Mouse (Mus musculus) testis, adult 2 months (tissue): ENCODE data around the gene Prkcb. TPM values are rescaled to one million over a fixed set of nuclear protein-coding genes. Genes with fewer than 3 reads are reported as not detected.

Experiments
- H3K27ac ChIP-seq: fragments of 200-500 bp; 2 replicates; pipeline ENCODE4 v1.5.1; 2012; ENCODE audit warnings: low read depth, low read length; ENCODE audit not compliant: control insufficient read depth, insufficient read depth
- H3K27me3 ChIP-seq: fragments of 200-500 bp; 2 replicates; pipeline ENCODE4 v1.6.1; 2012; ENCODE audit warnings: mild to moderate bottlenecking, low read length, moderate library complexity; ENCODE audit not compliant: control insufficient read depth, insufficient read depth
- H3K36me3 ChIP-seq: fragments of 200-500 bp; 2 replicates; pipeline ENCODE4 v1.6.1; 2012; ENCODE audit warnings: mild to moderate bottlenecking, low read length; ENCODE audit not compliant: control insufficient read depth, insufficient read depth
- H3K4me1 ChIP-seq: fragments of 200-500 bp; 2 replicates; pipeline ENCODE4 v1.6.1; 2012; ENCODE audit warnings: low read length; ENCODE audit not compliant: control insufficient read depth, insufficient read depth
- H3K4me3 ChIP-seq: fragments of 200-500 bp; 2 replicates; pipeline ENCODE4 v1.5.1; 2012; ENCODE audit warnings: low read depth, mild to moderate bottlenecking, low read length, moderate library complexity, mixed read lengths; ENCODE audit not compliant: control insufficient read depth
- CTCF ChIP-seq: fragments of 200-500 bp; IDR thresholded peaks from 2 replicates; pipeline ENCODE4 v1.5.1; 2012; ENCODE audit warnings: low read depth, mild to moderate bottlenecking, inconsistent platforms, low read length, moderate library complexity; ENCODE audit not compliant: control insufficient read depth, insufficient read depth, insufficient replicate concordance
- POLR2A ChIP-seq: fragments of 200-500 bp; IDR thresholded peaks from 2 replicates; pipeline ENCODE4 v1.6.1; 2012; ENCODE audit warnings: low read depth, mild to moderate bottlenecking, inconsistent platforms, low read length, moderate library complexity; ENCODE audit not compliant: control insufficient read depth
- polyA plus RNA-seq: library from polyadenylated mRNA; depleted of rRNA; stranded (reverse); fragments of >200 nt; gene quantifications from 2 replicates; pipeline ENCODE4 v1.2.3, GENCODE M21; 2012

Gene Prkcb
- polyA plus RNA-seq, 1 experiment: 3.4 TPM

DNA sequence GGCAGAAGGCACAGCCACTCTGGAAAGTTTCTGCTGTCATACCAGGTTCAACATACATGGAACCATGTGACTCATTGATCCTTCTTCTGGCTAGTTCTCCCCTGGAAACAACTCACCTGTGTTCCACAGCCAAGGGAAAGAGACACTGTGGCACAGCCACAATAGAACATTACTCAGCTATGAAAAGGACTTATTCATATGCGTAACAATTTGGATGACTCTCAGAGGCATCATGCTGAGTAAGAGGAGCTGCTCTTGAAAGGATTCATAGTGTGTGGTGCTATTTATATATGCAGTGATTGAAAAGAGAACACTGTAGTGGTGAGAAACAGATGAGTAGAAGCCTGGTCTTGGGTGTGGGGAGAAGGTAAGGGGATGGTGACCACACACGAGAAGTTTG, 217.9 kb downstream of the Prkcb start:
- Histone ChIP-seq H3K27me3 (no peaks in the 10 kb centered on the region), H3K4me1 (no peaks in the 10 kb centered on the region), H3K4me3 (no peak overlapping the region), H3K36me3 (no peaks in the 10 kb centered on the region), H3K27ac (no peak overlapping the region)
- TF ChIP-seq CTCF: no peak
- no peak for TF ChIP-seq POLR2A

DNA sequence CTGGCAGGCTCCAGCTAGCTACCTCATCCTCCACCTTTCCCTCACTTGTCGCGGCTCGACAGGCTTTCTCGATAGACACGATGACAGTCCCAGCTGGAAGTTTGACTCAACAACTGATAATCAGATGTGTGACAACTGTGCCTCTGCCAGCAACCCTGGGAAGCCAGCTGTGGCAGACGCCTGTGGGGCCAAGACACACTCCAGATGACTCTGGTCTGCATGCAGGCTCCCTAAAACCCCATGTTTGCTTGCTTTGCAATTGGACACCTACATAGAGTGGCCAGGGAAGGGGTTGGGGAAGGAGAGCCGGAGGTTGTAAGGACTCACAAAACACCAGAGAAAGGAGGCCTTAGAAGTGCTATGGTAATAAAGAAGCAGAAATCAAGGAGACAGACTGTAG, 221.4 kb downstream of the Prkcb start:
- H3K4me1 ChIP-seq: no peaks in the 10 kb centered on the region
- H3K4me3 ChIP-seq: no peak overlapping the region
- no peak overlapping the region for H3K27ac ChIP-seq
- TF ChIP-seq POLR2A (no peak), CTCF (no peak)
- no peaks in the 10 kb centered on the region for H3K27me3 ChIP-seq
- H3K36me3 ChIP-seq: no peaks in the 10 kb centered on the region

DNA sequence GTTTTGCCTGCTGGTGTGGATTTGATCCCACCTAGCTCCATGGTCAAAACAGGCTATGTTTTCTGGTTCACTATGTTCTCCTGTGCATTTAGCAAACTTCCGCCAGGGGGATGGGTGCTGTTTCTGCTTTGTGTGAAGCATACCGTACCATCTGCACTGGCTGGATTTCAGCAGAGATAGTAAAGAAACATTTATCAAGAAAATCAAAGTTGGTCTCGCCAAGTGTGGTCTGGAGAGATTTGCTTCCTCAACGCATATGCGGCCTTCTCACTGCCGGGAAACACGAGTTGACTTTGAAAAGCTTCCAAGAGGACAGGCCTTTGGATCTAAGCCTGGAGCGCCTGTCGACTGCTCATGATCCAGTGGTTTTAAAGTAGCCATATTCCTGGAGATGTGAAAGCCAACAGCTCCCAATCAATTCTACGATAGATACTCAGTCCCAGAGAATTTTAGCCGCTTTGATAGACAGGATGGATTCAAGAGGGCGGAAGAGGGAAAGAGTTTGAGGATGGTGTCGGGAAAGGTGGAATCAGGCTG, 223.9 kb downstream of the Prkcb start:
- Histone ChIP-seq H3K27me3 (no peaks in the 10 kb centered on the region), H3K4me1 (no peaks in the 10 kb centered on the region), H3K36me3 (no peaks in the 10 kb centered on the region), H3K4me3 (no peak overlapping the region), H3K27ac (no peak overlapping the region)
- TF ChIP-seq POLR2A: no peak
- no peak for TF ChIP-seq CTCF

DNA sequence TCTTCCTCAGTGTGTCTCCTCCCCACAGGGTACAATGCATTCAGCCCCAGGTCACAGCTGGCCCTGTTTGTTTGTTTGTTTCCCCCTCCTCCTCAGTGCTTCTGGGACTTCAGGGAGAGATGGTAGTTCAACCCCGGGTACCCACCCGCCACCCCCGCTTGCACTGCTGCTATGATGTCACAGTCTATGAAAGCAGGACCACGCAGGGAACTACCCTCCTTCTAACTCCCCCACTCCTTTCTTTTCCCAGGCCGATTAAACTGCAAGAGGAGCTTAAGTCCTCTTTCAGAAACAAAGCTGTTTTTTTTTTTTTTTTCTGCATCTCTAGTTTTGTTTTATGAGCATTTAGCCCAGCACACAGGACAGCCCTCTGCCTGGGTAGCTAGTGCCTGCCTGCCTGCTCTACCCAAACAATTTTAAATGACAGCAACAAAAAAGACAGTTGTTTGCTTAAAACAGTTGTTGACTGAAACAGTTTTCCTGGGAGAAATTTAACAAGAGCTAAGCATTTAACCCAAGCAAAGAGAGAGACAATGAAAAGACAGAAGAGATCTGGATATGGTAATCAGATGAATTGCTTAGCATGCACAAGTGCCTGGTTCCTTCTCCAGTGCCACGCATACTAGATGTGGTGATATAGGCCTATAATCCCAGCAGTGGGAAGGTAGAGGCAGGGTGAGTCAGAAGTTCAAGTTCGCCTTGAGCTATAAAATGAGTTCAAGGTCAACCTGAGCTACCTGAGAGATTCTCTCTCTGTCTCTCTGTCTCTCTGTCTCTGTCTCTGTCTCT, 232.5 kb downstream of the Prkcb start:
- TF ChIP-seq CTCF: no peak
- no peak for TF ChIP-seq POLR2A
- Histone ChIP-seq H3K27me3 (no peaks in the 10 kb centered on the region), H3K4me3 (no peak overlapping the region), H3K27ac (no peak overlapping the region), H3K4me1 (no peaks in the 10 kb centered on the region), H3K36me3 (no peaks in the 10 kb centered on the region)

DNA sequence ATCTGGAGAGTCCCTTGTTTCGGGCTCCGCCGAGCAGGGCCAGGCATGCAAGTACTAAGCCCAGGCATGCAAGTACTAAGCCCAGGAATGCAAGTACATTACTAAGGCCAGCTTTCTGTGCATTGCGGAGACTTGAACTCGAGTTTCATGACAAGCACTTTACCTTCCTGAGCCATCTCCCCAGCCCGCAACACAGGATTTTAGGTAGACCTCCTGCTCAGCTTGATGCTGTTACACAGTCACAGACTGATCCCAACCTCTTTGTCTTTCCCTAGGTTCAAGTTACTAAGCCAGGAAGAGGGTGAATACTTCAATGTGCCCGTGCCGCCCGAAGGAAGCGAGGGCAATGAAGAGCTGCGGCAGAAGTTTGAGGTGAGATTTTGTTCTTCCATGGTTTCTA, 239.7 kb downstream of the Prkcb start:
- no peaks in the 10 kb centered on the region for H3K4me1 ChIP-seq
- no peak overlapping the region for H3K27ac ChIP-seq
- no peaks in the 10 kb centered on the region for H3K36me3 ChIP-seq
- no peaks in the 10 kb centered on the region for H3K27me3 ChIP-seq
- TF ChIP-seq CTCF (no peak), POLR2A (no peak)
- H3K4me3 ChIP-seq: no peak overlapping the region

DNA sequence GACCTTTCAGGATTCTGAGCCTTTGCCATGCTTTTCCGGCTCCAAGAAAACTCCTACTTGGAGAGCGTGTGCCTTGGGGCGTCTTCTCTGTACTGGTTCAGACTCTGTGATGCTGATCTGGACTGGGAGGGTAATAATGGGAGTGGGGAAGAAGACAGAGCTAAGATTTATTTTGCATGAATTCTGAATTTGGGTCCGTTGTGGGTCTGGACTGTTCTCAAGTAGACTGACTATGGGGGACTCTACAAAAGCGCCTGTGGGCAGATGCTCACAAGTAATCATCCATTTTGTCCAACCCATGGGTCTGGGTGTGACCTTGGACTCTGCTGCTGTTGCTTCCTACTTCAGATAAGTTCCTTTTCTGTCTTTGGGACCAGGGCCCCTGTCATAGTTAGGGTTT, 240.1 kb downstream of the Prkcb start:
- Histone ChIP-seq H3K4me3 (no peak overlapping the region), H3K36me3 (no peaks in the 10 kb centered on the region), H3K4me1 (no peaks in the 10 kb centered on the region), H3K27me3 (no peaks in the 10 kb centered on the region), H3K27ac (no peak overlapping the region)
- no peak for TF ChIP-seq POLR2A
- no peak for TF ChIP-seq CTCF

DNA sequence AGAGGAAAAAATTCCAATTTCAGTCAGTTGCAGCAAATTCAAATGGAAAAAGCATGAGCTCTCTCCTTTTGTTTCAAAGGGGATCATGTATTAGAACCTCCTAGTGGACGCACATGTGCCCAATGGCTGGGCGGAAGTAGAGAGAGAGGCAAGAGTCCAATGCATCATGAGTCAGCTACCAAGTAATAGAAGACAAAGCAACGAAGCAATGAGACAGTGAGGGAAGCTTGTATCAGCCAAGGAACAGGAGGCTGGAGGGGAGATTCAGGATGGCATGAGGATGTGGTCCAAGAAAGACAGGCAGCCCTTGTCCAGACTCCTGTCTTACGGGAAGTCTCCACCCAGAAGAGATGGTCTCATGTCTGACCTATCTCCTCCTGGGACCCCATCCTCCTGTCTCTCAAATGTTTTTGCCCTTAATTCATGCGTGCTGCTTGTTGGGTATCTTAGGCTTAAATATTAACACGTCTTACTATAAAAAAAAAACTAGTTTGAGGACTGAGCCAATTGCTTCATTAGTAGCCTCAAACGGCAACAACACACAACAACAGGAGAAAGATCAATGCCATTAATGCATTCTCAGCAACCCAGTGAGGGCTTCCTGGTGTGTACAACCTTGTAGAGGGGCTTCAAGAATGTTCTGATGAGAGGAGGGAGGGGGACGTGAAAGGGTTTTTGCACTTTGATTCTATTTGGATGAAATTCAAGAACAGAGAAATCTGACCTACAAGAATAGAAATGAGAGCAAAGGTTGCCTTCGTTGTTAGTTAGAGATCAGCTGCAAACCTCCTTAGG, 245.2 kb downstream of the Prkcb start:
- Histone ChIP-seq H3K27ac (no peak overlapping the region), H3K27me3 (no peaks in the 10 kb centered on the region), H3K4me3 (no peak overlapping the region), H3K36me3 (no peaks in the 10 kb centered on the region), H3K4me1 (no peaks in the 10 kb centered on the region)
- TF ChIP-seq POLR2A (no peak), CTCF (no peak)
